Mouse (Mus musculus) embryonic fibroblast, embryonic 13.5 days (primary cell): ENCODE results near the gene Pnp2. TPM values are rescaled to one million over a fixed set of nuclear protein-coding genes. Genes with fewer than 3 reads are reported as not detected.
"Not testable (repeated sequence)": the region's sequence is repeated elsewhere in the genome, so short reads cannot be mapped to it uniquely, and the experiment has no call there.

Experiments
- H3K27ac ChIP-seq: 2 replicates; pipeline ENCODE4 v1.5.1; 2012; ENCODE audit warnings: low read length, control low read depth, inconsistent platforms; ENCODE audit not compliant: insufficient read depth
- H3K4me1 ChIP-seq: 2 replicates; pipeline ENCODE4 v1.6.1; 2011; ENCODE audit warnings: low read length; ENCODE audit not compliant: control insufficient read depth, insufficient read depth
- H3K4me3 ChIP-seq: 2 replicates; pipeline ENCODE4 v1.5.1; 2011; ENCODE audit warnings: mild to moderate bottlenecking, control low read depth, low read length; ENCODE audit not compliant: insufficient read depth
- CTCF ChIP-seq: IDR thresholded peaks from 2 replicates; pipeline ENCODE4 v1.5.1; 2011; ENCODE audit warnings: mild to moderate bottlenecking, control low read depth, low read length, moderate library complexity, borderline replicate concordance; ENCODE audit not compliant: insufficient read depth
- POLR2A ChIP-seq: IDR thresholded peaks from 2 replicates; pipeline ENCODE4 v1.6.1; 2011; ENCODE audit warnings: low read depth, mild to moderate bottlenecking, control low read depth, low read length, moderate library complexity
- polyA plus RNA-seq: library from polyadenylated mRNA; stranded (reverse); fragments of >200 nt; gene quantifications from 2 replicates; pipeline ENCODE4 v1.2.4, GENCODE M21; 2011; ENCODE audit warnings: low read depth; ENCODE audit not compliant: missing spikeins, insufficient read length

Gene Pnp2
- polyA plus RNA-seq, 1 experiment = 0.49 TPM

DNA sequence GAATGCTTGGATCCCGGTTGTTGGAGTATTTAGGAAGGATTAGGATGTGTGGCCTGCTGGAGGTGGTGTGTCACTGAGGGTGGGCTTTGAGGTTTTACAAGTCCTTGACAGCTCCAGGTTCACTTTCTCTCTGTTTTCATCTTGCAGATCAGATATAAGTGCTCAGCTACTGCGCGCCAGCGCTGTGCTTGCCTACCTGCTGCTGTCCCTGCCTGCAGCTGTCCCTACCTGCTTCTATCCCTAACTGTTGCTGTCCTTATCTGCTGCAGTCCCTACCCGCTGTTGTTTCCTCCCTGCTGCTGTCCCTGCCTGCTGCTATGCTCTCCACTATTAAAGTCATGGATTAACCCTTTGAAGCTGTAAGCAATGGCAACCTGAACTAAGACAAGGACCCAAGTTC is 19.2 kb downstream of the Pnp2 start:
- Histone ChIP-seq H3K4me3 (no peak overlapping the region), H3K27ac (no peak overlapping the region), H3K4me1 (no peaks in the 10 kb centered on the region)
- TF ChIP-seq POLR2A (no peak), CTCF (no peak)

DNA sequence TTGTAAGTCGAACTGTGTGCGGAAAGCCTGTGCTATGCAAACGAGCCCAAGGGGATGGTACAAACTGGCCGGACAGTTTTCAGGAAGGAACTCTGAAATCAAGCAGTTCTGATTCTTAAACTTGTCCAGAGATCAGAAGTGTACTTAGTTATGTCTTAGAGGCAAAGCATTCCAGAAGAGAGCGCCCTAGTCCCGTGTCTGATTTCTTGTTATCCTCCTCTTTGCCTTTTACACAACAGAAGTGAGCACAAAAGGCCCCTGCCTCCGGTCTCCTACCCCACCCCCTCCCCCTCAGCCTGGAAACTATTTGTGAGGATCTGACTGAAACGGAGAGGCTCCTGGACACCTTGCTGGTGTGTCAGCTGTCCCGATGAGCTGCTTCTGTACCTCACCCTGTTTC is 20.9 kb downstream of the Pnp2 start:
- H3K4me3 ChIP-seq = no peak overlapping the region
- H3K4me1 ChIP-seq = no peaks in the 10 kb centered on the region
- no peak overlapping the region for H3K27ac ChIP-seq
- TF ChIP-seq POLR2A (no peak), CTCF (no peak)

- not testable (repeated sequence) for H3K4me1 ChIP-seq, H3K4me3 ChIP-seq, H3K27ac ChIP-seq
Observed at GRCm38 (mm10) chr14:50978451-50978850, 22.7 kb downstream of the Pnp2 start.

DNA sequence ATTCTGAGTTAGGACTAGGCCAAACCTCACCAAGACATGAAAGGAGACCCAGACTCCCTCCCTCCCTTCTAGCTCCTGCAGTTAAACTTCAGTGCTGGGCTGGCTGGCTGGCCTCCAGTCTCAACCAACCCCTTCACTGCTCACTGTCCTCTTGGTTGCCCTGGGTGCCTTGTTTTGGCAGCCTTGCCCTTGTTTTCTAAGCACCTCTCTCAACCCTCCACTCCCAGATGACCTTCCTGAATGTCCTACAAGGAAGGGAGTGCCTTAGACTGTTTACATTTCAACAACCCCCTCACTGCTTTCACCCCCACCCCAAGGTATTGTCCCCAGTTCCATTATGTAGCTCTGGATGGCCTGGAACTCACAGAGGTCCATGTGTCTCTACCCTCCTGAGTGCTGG is 23.8 kb downstream of the Pnp2 start:
- no peaks in the 10 kb centered on the region for H3K4me1 ChIP-seq
- H3K4me3 ChIP-seq = no peak overlapping the region
- no peak overlapping the region for H3K27ac ChIP-seq
- TF ChIP-seq POLR2A = no peak
- no peak for TF ChIP-seq CTCF

DNA sequence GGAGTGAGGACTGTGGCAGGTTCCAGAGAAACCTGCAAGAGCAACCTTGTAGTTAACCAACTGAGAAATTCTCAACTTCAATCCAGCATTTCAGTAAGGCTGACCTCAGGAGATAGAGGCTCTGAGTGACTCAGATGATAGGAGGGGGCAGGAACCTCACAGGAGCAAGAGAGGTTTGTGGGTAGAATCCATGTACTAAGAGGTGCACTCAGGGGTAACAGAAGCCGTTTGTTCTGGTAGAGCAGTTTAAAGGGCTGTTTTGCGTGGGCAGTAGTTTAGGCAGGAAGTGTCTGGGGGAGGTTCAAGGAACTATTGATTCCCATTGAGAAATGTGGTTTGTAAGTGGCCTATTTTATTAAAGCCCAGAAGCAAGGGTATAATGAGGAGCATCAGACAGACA is 25.4 kb downstream of the Pnp2 start:
- H3K27ac ChIP-seq = no peak overlapping the region
- no peak for TF ChIP-seq CTCF
- no peak for TF ChIP-seq POLR2A
- H3K4me3 ChIP-seq = no peak overlapping the region
- H3K4me1 ChIP-seq = no peaks in the 10 kb centered on the region

DNA sequence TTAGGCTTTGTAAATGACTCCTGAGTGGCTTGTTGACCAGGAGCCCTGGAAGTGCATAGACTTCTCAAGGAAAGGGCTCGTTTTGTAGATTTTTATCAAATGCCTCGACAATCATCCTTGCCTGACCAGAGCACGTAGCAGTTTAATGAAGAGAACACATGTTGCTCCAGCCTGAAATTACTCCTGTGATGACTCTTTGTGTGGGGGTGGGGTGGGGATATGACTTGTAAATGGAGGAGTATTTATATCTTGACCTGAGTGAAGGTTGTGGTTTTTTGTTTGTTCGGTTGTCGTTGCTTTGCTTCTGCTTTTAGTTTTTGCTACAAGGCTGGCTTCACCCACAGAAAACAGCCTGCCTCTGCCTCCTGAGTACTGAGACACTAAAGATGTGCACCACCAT is 26.0 kb downstream of the Pnp2 start:
- Histone ChIP-seq H3K4me3 (no peak overlapping the region), H3K4me1 (no peaks in the 10 kb centered on the region)
- TF ChIP-seq POLR2A = no peak
- no peak for TF ChIP-seq CTCF

GRCm38 (mm10) chr14:50987668-50988067 is 31.9 kb downstream of the Pnp2 start:
- H3K4me3 ChIP-seq = no peak overlapping the region
- no peak overlapping the region for H3K27ac ChIP-seq
- no peaks in the 10 kb centered on the region for H3K4me1 ChIP-seq
- TF ChIP-seq CTCF (no peak), POLR2A (no peak)

More for the DNA sequence above, 26.0 kb downstream of the Pnp2 start:
- no peak overlapping the region for H3K27ac ChIP-seq

DNA sequence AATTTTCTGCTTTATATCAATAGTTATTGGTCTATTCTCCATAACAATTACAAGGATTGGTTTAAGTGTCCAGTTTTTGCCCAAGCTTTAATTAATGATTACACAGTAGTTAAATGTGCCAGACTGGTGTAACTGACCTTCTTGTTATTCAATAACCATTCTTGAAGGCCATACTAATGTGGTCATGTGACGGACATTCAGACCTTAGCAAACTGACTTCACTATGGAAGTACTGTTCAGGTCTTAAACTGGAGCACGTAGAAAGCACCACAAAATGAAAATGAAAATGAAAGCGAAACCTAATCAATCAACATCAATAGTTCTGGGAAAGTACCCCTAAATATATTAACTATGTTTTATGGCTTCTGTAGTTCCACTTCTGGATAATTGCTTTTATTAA is 35.2 kb downstream of the Pnp2 start:
- Histone ChIP-seq H3K4me1 (no peaks in the 10 kb centered on the region), H3K4me3 (no peak overlapping the region), H3K27ac (no peak overlapping the region)
- TF ChIP-seq POLR2A (no peak), CTCF (no peak)

GRCm38 (mm10) chr14:50997088-50997487 is 41.3 kb downstream of the Pnp2 start:
- H3K4me3 ChIP-seq = no peak overlapping the region
- no peak for TF ChIP-seq CTCF
- TF ChIP-seq POLR2A = no peak
- no peak overlapping the region for H3K27ac ChIP-seq
- H3K4me1 ChIP-seq = no peaks in the 10 kb centered on the region

GRCm38 (mm10) chr14:50997999-50998666 is 42.3 kb downstream of the Pnp2 start:
- H3K4me1 ChIP-seq = no peaks in the 10 kb centered on the region
- H3K27ac ChIP-seq = no peak overlapping the region
- H3K4me3 ChIP-seq = no peak overlapping the region
- TF ChIP-seq POLR2A = no peak
- TF ChIP-seq CTCF = no peak

- Histone ChIP-seq H3K4me3 (no peak within 1 kb of the TSS), H3K4me1 (peaks cover 4% of the 10 kb centered on the region), H3K27ac (peak within 1 kb of the TSS; percentile 91)
- no peak for TF ChIP-seq POLR2A
- TF ChIP-seq CTCF = no peak
Observed at GRCm38 (mm10) chr14:51007152-51007801, 51.5 kb downstream of the Pnp2 start, which contains the start of gene Rnase10. TSS of gene Rnase10 (plus strand) at chr14:51007751.
